Mouse (Mus musculus): ENCODE data around the gene Slc26a1.

DNA sequence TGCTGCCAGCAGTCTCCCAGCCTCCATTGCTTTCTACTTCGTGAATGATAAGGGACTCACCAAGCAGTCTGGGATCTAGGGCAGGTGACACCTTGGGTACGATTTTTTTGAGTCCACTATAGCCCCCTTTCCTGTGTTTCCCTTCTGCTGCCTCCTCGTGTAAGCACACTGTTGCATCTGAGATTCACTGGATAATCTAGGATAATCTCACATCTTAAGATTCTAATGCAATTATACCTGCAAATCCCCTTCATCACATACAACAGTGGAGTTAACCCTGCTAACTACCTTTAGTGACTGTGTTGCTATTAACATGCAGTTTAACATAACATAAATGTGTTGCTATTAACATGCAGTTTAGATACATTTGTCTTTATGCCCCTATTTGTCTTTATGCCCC lies 10.3 kb downstream of the Slc26a1 start:
- no peak for TF ChIP-seq POLR2A (IDR thresholded peaks at IDR 0.05; ENCODE audit: borderline replicate concordance, control insufficient read depth, low read depth, low read length)
- no peak for TF ChIP-seq CTCF (IDR thresholded peaks at IDR 0.05; ENCODE audit: control insufficient read depth, insufficient read depth, low read length)
